Mouse (Mus musculus): ENCODE measurements around the gene Gm36864. TPM values are rescaled to one million over a fixed set of nuclear protein-coding genes. Genes with fewer than 3 reads are reported as not detected.
A peak's percentile ranks its signal among the peaks of the same experiment; 100 is the strongest.

Gene Gm36864
- total RNA-seq, 2 experiments from 2014 or later = not detected

DNA sequence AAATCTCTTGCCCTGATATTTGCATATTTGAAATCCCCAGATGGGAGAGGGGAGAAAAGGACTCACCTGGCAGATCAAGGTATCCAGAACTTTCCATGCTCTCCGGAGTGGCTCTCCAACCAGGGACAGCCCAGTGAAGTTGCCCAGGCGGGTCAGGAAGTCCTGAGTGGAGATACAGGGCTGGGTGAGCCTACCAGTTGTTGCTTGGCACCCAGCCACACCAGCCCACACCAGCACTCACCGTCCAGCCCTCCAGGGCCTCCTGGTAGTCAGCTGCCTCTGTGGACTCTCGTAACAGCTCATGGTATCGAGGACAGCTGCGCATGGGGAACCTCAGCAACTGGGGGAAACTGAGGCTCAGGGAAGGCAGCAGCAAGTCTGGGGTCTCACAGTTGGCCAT, 19.0 kb downstream of the Gm36864 start:
- no peak for DNase-seq (ENCODE audit: low spot score in 2 of 2)

- no peak for DNase-seq (ENCODE audit: low spot score in 2 of 2)
These were observed 21.3 kb downstream of the Gm36864 start, which contains the start of gene Acp4 for GRCm38 (mm10) chr7:44257278-44257677. Gene Acp4 (minus strand): TSS chr7:44257378.

DNA sequence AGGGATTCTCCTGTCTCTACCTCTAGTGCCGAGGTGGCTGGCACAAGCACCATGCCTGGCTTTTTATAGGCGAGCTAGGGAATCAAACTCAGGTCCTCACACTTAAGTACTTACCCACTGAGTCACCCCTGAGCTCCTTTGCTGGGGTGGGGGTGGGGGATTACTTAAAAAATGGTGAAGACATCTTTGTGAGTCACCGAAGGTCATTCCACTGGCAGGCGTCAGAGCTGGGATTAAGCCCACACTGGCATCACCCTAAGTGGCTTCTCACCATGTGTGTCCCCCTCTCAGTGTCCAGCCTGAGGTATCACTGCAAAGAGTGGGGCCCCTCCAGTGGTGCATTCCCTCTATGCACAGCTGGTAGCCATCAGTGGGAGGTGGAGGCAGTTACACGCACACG, 24.4 kb downstream of the Gm36864 start:
- no peak for DNase-seq (ENCODE audit: low spot score in 2 of 2)

GRCm38 (mm10) chr7:44261147-44261546, 25.2 kb downstream of the Gm36864 start, which contains the start of gene Gm15517:
Gene Gm15517 (plus strand): TSS chr7:44261447.
- no peak for DNase-seq (ENCODE audit: low spot score in 2 of 2)

DNA sequence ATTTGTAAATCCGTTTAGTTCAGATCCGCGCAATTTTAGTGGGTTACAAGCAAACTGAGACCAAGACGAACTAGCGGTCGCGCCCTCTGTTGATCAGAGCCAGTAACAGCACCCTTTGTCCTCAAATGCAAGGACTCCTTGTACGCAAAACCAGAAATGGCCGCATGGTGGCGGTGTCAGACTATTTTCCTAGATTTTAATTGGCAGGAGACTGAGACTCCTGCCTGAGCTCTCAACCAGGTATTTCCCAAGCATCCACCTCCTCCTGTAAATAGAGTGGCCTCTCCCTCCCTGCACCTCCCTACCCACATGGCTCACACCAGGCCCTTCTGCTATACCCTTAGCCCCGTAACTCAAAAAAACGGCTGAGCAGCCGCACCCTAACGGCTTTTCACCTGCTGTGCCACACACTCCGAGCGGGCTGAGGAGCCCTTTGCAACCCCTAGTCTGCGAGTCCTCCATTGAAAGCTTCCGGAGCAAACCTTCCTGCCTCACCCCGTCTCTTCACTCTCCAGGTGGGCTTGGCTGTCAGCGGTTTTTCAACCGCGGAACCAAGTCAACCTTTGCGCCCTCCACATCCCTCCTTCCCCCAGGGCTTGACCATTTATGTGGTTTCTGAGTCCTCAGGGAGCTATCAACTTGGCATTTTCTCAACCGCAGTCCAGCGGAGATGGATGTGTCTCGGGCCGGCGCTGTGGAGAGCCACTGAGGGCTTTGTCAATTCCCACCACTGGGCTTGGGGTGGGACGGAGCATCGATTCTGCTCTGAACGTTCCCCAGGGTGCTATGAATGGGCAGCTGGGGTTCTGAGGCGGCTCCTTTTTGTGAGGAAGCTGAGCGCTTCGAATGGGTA, 27.0 kb downstream of the Gm36864 start:
- peak; percentile 99 for DNase-seq (ENCODE audit: low spot score in 2 of 2)

DNA sequence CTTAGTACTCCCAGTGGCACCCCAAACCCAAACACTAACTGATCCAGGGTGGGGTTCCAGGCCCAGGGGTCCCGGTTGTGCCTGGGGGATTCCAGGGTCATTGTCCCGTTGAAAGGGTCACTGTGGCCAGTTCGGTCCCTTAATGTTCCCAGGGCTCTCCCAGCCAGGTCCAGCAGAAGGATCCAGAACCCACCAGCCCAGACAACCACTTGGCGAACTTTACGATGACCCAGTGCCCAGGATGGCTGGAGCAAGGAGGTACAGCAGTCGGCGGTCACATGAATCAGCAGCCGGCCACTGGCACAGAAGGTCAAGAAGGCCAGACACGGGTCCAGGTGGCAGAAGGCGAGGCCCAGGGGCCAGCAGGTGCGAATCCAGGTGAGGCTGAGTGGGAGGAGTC, 32.1 kb downstream of the Gm36864 start:
- no peak for DNase-seq (ENCODE audit: low spot score in 2 of 2)

- DNase-seq (ENCODE audit: low spot score in 2 of 2) = no peak
These were observed 33.4 kb downstream of the Gm36864 start for GRCm38 (mm10) chr7:44269397-44269796.

DNA sequence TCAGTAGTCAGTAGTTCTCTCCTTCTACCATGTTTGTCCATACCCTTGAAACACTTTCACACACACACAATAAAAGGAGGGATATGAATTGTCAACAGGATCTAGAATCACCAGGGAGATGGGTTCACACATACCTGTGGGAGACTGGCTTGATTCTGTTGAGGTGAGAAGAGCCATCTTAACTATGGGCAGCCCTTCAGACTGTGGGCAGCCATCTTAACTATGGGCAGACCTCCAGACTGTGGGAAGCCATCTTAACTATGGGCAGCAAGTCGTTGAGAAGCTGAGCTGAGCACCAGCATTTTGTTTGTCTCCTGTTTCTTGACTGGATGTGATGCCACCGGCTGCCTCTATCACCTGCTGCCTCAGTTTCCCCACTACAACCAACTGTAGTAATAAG, 35.3 kb downstream of the Gm36864 start:
- DNase-seq (ENCODE audit: low spot score in 2 of 2) = no peak

DNA sequence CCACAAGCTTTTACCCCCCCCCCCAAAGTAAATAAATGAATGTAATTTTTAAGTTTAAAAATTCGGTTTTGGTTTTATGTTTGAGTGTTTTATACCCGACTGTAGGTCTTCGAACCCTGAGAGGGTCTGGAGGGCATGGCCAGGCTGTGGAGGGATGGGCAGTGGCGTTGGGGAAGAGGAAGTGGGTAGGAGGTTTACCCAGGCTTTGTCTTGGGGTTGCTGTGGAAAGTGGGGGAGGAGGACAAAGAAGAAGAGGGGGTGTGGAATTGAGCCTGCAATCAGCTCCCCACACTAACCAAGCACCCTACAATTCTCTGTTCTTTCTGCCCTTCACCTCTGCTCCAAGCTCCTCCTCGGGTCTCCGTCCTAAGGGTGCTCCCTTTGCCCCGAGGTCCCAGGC, 36.6 kb downstream of the Gm36864 start:
- DNase-seq (ENCODE audit: low spot score in 2 of 2) = no peak

DNA sequence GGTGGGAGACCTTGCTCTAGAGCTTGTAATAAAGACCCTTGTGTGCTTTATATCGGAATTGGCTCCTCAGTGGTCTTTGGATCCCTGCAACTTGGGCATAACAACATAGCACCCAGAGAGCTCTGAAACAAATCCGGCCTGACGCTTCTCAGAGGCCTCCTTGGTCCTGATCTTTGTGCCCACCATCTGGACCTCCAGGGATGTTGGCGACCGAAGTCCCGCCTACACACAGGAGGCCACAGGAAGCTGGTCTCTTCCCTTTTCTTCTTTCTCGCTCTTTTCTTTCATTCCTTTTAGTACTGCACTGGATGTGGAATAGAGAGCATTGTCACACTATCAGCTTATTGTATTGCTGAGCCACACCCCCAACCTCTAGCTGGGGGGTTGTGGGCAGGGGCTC, 37.5 kb downstream of the Gm36864 start:
- DNase-seq (ENCODE audit: low spot score in 2 of 2) = no peak

DNA sequence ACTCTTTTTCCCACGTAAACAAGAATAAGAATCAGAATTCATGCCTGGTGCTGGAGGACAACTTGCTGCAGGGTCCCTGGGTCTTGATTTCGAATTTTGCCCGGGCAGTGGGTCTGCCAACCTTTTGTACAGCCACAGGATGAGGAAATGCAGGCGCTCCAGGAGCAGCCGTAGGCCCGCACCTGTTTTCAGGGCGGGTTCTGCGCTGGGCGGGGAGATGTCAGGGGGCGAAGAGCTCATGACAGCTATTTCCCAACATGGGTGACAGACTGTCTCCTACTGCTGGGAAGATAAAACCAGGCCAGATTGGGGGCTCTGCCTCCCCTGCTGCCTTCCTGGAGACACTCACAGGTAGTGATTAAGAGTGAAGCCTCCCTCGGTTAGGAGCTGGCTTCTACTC, 38.1 kb downstream of the Gm36864 start:
- DNase-seq (ENCODE audit: low spot score in 2 of 2) = no peak

DNA sequence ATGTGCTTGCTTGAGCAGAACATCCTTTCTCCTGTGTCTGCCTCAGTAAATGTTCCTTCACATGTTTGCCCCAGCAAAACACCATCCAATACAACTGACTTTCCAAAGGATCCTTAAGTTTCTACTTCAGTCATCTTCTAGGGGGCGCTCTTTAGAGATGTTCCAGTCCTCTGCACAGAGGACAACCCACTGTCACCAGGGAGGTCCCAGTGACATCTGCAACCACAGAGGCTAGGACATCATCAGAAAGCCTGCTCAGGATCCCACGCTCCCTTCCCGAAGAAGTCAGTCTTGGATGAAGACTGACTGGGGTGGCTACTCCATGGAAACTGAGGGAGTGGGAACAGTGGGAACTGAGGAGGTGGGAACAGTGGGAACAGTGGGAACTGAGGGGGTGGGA, 39.6 kb downstream of the Gm36864 start:
- DNase-seq (ENCODE audit: low spot score in 2 of 2) = no peak

DNA sequence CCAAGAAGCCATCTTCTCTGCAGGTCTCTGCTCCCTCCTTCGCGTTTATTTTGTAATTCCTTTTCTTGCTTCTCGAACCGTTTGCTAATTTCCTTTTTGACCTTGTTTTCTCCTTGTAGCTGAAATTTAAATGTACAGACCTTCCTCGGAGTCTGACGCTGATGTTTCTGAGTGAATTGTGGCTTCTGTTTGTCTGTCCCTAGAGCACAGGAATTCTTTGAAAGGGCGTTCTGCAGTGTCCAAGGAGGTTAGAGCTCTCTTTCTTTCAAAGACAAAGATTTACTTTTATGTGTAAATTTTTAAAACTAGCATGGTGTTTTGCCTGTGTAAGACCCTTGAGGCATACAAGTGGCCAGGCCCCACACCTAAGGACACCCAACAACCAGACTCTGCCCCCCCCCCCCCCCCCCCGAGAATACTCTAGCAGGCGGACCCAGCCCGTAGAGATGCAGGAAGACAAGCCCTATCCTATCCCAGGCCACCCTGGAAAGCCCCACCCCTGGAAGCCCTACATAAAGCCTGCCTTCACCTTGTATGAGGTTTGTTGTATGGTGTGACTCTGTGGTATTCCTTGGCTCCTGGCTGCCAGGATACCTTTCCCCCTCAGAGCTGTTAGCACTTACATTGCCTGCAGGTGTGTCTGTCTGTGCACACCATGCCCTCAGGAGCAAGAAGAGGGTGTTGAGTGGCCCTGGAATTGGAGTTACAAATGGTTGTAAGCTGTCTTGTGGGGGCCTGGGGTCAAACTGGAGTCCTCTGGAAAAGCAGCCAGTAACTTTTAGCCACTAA, 40.7 kb downstream of the Gm36864 start:
- DNase-seq (ENCODE audit: low spot score in 2 of 2) = no peak

DNA sequence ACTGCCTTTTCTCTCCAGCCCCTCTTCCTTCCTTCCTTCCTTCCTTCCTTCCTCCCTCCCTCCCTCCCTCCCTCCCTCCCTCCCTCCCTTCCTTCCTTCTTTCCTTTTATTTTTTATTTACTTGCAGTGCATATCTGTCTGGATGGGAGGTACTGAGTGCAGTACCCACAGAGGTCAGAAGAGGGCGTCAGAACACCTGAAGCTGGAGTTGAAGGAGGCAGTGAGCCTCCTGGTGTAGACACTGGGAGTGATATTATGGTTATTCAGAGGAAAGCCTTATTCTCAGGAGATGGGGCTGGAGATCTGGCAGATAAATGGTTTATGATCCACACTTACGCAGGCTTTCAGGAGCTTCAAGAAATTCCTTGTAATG, 41.3 kb downstream of the Gm36864 start:
- peak; percentile 61 to 68 for DNase-seq (ENCODE audit: low spot score in 2 of 2)

DNA sequence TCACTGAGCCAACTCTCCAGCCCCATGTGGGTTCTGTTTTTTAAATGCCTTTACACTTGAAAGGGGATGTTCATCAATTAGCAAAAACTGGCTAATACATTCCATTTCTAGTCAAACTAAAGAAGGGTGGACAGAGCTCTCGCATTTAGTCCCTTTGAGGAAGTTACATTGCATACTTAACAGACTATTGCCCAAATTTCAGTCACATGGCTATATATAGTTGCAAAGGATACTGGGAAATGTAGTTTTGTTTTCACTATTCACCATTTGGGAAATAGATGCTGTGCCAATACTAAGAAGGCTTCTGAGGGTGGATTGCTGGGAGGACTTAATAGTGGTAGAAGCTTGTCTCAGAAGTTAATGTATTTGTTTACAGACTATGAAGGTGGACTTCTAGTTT, 45.0 kb downstream of the Gm36864 start:
- no peak for DNase-seq (ENCODE audit: low spot score in 2 of 2)

DNA sequence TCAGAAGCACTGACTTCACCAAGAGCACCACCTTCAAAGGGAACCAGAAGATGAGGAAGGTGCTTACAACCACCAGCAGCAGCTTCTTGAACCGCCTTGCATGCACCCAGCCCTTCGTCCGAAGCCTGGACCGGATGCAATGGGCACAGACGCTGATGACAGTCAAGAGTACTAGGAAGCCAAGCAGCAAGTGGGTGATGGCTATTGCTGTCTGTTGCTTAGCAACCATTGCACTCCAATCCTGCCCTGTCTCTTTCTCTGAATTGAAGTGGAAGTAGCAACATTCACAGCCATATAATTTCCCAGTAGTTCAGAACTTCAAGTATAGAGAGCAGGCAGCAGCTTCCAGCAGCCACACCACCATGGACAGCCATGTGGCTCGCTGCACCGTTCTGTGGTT, 45.6 kb downstream of the Gm36864 start:
- DNase-seq (ENCODE audit: low spot score in 2 of 2) = no peak

- no peak for DNase-seq (ENCODE audit: low spot score in 2 of 2)
These were observed 51.8 kb downstream of the Gm36864 start for GRCm38 (mm10) chr7:44287760-44288159.

GRCm38 (mm10) chr7:44290986-44291385, 55.0 kb downstream of the Gm36864 start:
- DNase-seq (ENCODE audit: low spot score in 2 of 2) = no peak

DNA sequence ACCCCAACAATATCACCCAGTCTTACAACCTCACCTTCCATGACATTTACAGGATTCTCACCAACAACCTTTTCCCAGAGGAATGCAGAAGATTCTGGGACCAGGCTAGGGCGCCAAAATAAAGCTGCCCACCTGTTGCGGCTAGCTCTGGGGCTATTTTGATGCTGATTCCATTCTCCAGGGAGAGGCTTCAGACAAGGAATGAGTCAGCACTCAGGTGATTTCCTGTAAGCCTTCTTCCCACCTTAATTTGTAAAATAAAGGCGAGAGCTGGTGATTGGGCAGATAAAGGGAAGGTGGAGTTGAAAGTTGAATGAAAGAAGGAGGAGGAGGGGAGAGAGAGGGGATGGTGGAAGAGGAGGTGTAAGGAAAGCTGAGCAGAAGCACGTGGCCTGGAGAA, 55.4 kb downstream of the Gm36864 start:
- no peak for DNase-seq (ENCODE audit: low spot score in 2 of 2)

Data from layer of hippocampus, postnatal 10 days (tissue).